Mouse (Mus musculus): ENCODE measurements around the gene Tmem59. TPM values are rescaled to one million over a fixed set of nuclear protein-coding genes. Genes with fewer than 3 reads are reported as not detected.
A peak's percentile ranks its signal among the peaks of the same experiment; 100 is the strongest.

Gene Tmem59
- polyA plus RNA-seq (2012; ENCODE audit: insufficient read depth, low replicate concordance) = 147 and 205 TPM in 2 replicates

DNA sequence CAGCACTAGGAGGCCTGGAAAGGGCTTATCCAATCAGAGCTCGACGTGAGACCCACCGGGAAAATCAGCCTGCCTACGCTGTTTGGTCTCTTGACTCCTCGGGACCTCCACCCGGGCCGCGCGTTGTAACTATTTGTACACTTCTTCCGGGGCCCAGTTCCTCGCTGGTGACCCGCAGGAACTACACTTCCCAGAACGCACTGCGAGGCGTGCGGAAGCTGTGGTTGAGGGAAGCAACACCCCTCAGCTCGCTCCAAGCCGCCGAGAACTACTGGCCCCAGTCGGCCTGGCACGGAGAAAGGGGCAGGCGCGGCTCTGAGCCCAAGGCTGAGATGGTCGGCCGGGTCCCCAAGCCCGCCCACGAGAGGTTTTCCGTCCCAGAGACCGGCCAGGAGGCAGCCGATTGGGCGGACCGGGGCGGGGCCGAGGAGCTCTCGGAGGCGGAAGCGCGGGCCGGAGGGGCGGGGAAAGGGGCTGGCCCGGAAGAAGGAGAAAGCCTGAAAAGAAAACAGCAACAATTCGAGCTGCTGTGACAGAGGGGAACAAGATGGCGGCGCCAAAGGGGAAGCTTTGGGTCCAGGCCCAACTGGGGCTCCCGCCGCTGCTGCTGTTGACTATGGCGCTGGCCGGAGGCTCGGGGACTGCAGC is at the start of gene Tmem59:
Gene Tmem59 (plus strand): TSS at position 218 of the 648 bp plus-strand sequence.
- no peaks in the 10 kb centered on the region for H3K9me3 ChIP-seq
- peak within 1 kb of the TSS; percentile 100 for H3K4me3 ChIP-seq (replicated peaks)
- H3K4me1 ChIP-seq = peaks cover 74% of the 10 kb centered on the region
- peaks cover 36% of the 10 kb centered on the region for H3K36me3 ChIP-seq (replicated peaks; ENCODE audit: low read length)
- TF ChIP-seq FLI1 (IDR thresholded peaks at IDR 0.05; ENCODE audit: low read length) (no peak), GATA1 (IDR thresholded peaks at IDR 0.05; ENCODE audit: borderline replicate concordance, low read length) (no peak)
- no peaks in the 10 kb centered on the region for H3K27me3 ChIP-seq (replicated peaks)

DNA sequence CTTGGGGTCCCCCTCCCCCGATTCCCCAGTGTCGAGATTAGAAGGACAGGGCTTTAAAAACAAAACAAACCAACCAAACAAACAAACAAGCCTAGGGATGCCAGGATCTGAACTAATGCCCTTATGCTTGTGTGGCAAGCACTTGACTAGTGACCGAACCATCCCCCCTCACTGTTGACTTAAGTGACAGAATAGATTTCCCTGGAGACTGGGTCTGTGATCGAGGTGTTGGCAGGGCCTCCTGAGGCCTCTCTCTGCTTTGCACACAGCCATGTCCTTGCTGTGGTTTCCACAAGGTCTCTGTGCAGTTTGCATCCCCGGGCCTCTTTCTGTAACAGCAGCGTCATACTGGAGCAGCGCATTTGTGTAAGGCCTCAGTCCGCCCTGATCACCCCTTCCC is 48.8 kb upstream of the Tmem59 start:
- Histone ChIP-seq H3K4me3 (replicated peaks) (no peak overlapping the region), H3K4me1 (peaks cover 16% of the 10 kb centered on the region), H3K9me3 (no peaks in the 10 kb centered on the region), H3K36me3 (replicated peaks; ENCODE audit: low read length) (no peaks in the 10 kb centered on the region), H3K27me3 (replicated peaks) (peaks cover 46% of the 10 kb centered on the region)
- TF ChIP-seq GATA1 (IDR thresholded peaks at IDR 0.05; ENCODE audit: borderline replicate concordance, low read length) (no peak), FLI1 (IDR thresholded peaks at IDR 0.05; ENCODE audit: low read length) (no peak)

DNA sequence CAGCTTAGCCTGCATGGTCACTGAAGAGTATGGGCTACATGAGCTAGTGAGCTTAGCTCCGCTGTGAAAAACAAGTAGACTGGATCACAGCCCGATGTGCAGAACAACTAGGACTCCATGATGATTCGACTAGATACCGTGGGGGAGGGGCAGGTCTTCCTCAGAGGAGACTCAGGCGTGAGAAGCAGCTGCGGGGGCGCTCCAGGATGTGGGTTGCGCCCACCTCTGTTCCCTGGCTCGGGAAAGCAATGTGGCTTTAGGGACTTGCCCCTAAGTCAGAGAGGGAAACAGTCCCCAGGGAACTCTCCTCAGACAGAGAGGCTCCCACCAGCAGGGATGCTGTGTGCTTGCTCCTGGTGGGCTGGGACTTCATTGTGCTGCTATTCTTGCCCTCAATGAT is 47.7 kb upstream of the Tmem59 start:
- peaks cover 35% of the 10 kb centered on the region for H3K27me3 ChIP-seq (replicated peaks)
- no peak for TF ChIP-seq GATA1 (IDR thresholded peaks at IDR 0.05; ENCODE audit: borderline replicate concordance, low read length)
- H3K4me3 ChIP-seq (replicated peaks) = no peak overlapping the region
- no peaks in the 10 kb centered on the region for H3K36me3 ChIP-seq (replicated peaks; ENCODE audit: low read length)
- peaks cover 12% of the 10 kb centered on the region for H3K4me1 ChIP-seq
- H3K9me3 ChIP-seq = no peaks in the 10 kb centered on the region

DNA sequence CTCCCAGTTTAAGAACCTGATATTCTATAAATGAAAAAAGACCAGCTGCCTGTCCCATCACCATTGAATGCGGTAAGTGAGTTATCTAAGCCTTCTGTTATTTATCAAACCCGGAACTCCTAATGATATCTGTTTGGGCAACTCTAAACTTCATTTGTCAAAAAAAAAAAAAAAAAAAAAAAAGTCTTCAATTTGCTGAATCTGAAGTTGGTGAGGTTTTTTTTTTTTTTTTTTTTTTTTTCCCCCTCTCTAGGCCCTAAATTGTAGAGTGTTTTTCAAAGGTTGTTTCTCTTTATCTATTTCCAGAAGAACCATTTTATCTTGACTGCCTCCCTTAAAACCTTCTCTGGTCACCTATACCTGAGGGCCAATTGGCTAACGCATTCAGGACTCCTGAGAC is 43.3 kb upstream of the Tmem59 start:
- TF ChIP-seq GATA1 (IDR thresholded peaks at IDR 0.05; ENCODE audit: borderline replicate concordance, low read length) (no peak), FLI1 (IDR thresholded peaks at IDR 0.05; ENCODE audit: low read length) (no peak)
- Histone ChIP-seq H3K9me3 (no peaks in the 10 kb centered on the region), H3K36me3 (replicated peaks; ENCODE audit: low read length) (peaks cover 27% of the 10 kb centered on the region), H3K4me3 (replicated peaks) (no peak overlapping the region), H3K4me1 (peaks cover 13% of the 10 kb centered on the region), H3K27me3 (replicated peaks) (peaks cover 6% of the 10 kb centered on the region)

DNA sequence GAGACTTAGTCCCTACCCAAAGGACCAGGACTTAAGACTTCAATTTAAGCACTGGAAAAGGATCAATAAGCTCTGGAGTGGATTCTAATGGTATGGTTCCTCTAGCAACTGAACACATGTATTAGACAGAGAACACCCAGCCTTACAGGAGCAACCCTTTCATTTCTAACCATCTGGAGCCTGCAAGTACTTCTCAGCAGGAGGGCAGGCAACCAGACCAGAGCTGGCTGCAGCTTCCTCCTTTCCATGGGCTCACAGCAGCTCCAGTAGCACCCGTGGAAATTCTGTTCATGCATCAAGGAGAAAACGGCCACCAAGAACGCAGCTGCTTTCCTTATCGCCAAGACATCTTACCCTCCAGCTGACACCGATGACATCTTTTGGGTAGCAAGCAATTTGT is 42.5 kb upstream of the Tmem59 start:
- peaks cover 14% of the 10 kb centered on the region for H3K4me1 ChIP-seq
- H3K4me3 ChIP-seq (replicated peaks) = no peak overlapping the region
- no peaks in the 10 kb centered on the region for H3K9me3 ChIP-seq
- peaks cover 33% of the 10 kb centered on the region for H3K36me3 ChIP-seq (replicated peaks; ENCODE audit: low read length)
- peaks cover 2% of the 10 kb centered on the region for H3K27me3 ChIP-seq (replicated peaks)
- TF ChIP-seq FLI1 (IDR thresholded peaks at IDR 0.05; ENCODE audit: low read length) (no peak), GATA1 (IDR thresholded peaks at IDR 0.05; ENCODE audit: borderline replicate concordance, low read length) (no peak)

- no peak for TF ChIP-seq FLI1 (IDR thresholded peaks at IDR 0.05; ENCODE audit: low read length)
- TF ChIP-seq GATA1 (IDR thresholded peaks at IDR 0.05; ENCODE audit: borderline replicate concordance, low read length) = no peak
These were observed 41.7 kb upstream of the Tmem59 start for GRCm38 (mm10) chr4:107136531-107136930.

DNA sequence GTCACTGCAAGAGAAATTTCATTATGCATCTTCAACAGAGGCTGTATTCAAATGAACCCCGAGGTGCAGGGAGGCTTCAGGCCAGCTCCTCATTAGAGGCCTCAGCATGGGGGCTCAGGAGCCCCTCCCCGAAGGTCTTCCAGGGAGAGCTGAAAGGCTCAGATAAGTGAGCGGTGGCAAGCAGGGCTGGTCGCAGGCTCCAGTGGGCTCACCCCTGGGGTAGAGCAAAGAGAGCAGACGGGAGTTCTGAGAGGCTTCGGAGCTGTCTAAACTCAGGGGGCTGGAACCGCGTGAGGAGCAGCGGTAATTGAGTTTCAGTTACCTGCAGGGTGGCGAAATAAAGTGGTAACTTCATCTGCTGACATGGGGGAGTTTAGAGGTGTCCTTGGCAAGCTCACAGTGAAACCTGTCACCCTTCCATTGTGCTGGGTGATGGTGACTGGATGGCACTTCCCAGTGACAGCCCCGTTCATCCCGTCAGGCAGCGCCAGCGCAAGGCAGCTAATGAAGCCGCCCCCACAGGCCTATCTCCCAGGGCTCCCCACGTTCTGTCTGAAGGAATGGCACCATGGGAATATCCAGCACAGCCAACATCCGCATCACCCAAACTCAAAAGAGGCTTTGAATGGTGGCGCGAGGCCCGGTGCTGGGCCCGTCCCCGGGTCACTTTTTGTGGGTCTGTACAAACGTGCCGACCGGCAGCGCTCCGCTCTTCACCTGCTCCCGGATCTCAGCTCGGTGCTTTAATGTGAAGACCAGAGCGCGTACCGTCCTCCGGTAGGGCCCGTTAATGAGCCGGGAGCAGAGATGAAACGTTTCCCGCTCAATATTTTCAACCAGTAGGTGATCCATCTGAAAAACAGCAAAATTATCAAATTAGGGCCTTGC is 39.0 kb upstream of the Tmem59 start:
- Histone ChIP-seq H3K4me3 (replicated peaks) (no peak overlapping the region), H3K36me3 (replicated peaks; ENCODE audit: low read length) (peaks cover 69% of the 10 kb centered on the region), H3K9me3 (no peaks in the 10 kb centered on the region), H3K27me3 (replicated peaks) (no peaks in the 10 kb centered on the region), H3K4me1 (peaks cover 20% of the 10 kb centered on the region)
- no peak for TF ChIP-seq GATA1 (IDR thresholded peaks at IDR 0.05; ENCODE audit: borderline replicate concordance, low read length)
- no peak for TF ChIP-seq FLI1 (IDR thresholded peaks at IDR 0.05; ENCODE audit: low read length)

More at GRCm38 (mm10) chr4:107136531-107136930, 41.7 kb upstream of the Tmem59 start:
- peaks cover 9% of the 10 kb centered on the region for H3K4me1 ChIP-seq
- H3K9me3 ChIP-seq = no peaks in the 10 kb centered on the region
- H3K36me3 ChIP-seq (replicated peaks; ENCODE audit: low read length) = peaks cover 42% of the 10 kb centered on the region
- H3K27me3 ChIP-seq (replicated peaks) = no peaks in the 10 kb centered on the region
- no peak overlapping the region for H3K4me3 ChIP-seq (replicated peaks)

DNA sequence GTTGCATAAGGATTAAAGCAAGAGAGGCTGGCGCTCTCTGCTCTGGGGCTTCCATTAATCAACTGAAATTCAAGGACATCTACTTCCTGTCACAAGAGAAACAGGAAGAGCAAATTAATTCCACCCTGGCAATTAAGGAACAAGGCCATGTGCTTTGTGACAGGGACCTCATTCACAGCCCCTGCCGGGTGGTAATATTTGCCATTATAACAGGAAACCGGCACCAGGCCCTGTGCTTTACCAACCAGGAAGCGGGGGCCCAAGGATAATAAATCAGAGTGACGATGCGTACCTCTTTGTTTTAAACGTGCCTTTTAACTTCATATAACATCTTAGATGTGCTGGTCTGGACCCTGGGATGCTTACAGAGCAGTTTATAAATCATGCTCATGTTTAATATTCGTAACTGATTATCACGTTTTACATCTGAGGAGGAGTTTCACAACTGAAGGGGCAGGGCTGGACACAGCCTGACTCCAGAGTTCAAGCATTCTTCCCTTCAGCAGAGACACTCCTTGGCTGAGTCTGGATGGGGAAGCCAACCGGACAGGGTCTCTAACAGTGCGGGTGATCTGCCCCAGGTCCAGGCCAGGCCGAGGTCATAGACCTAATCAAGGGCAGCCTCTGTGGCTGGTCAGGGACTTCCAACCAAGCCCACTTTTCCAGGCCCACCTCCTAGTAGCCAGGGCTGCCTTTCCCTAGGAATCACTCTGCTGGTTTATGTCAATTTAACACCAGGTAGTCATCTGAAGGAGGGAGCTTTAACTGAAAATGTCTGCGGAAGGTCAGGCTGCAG is 38.2 kb upstream of the Tmem59 start:
- Histone ChIP-seq H3K9me3 (no peaks in the 10 kb centered on the region), H3K4me1 (peaks cover 20% of the 10 kb centered on the region), H3K36me3 (replicated peaks; ENCODE audit: low read length) (peaks cover 77% of the 10 kb centered on the region), H3K27me3 (replicated peaks) (no peaks in the 10 kb centered on the region), H3K4me3 (replicated peaks) (no peak overlapping the region)
- TF ChIP-seq FLI1 (IDR thresholded peaks at IDR 0.05; ENCODE audit: low read length) (no peak), GATA1 (IDR thresholded peaks at IDR 0.05; ENCODE audit: borderline replicate concordance, low read length) (no peak)

DNA sequence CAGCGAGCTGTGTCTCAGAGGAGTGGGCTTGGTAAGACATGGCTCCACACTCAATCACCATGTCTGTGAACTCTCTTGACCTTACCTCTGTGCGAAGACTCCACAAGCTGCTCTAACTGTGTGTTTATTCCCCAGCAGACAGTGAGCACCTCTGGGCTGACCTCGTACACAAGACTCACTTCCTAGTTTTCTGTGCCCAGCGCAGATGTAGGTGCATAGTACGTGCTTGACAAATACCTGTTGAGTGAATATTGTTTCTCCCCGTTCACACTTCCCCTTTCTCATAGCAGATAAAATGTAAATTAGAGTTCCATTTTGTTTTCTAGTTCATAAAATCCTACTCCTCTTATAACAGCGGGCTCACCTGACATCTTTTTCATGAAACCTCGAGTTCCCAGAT is 34.7 kb upstream of the Tmem59 start:
- TF ChIP-seq GATA1 (IDR thresholded peaks at IDR 0.05; ENCODE audit: borderline replicate concordance, low read length) (no peak), FLI1 (IDR thresholded peaks at IDR 0.05; ENCODE audit: low read length) (no peak)
- H3K36me3 ChIP-seq (replicated peaks; ENCODE audit: low read length) = peaks cover 97% of the 10 kb centered on the region
- H3K27me3 ChIP-seq (replicated peaks) = no peaks in the 10 kb centered on the region
- peaks cover 20% of the 10 kb centered on the region for H3K4me1 ChIP-seq
- H3K9me3 ChIP-seq = no peaks in the 10 kb centered on the region
- no peak overlapping the region for H3K4me3 ChIP-seq (replicated peaks)
